Mouse (Mus musculus): ENCODE measurements around the gene Tsc2. TPM values are rescaled to one million over a fixed set of nuclear protein-coding genes. Genes with fewer than 3 reads are reported as not detected.

Gene Tsc2
- polyA plus RNA-seq, 1 experiment from 2014 or later, result 81.0 TPM

DNA sequence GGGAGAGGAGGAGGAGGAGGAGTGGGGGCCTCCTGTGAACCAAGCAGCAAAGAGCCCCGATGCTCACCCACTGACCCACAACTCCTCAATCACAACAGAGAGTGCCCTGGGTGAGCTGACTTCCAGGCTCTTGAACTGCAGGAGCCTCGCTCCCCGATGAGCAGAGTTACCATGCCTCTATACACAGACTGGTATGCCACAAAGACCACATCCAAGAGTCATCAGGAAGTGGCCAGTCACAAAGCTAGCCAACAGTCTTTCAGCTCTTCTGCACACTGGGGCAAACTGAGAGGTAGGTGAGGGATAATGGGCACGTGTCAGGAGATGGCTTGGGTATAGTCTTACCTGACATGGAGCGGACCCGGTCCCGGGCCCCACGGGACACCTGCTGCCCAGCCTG, 28.5 kb downstream of the Tsc2 start:
- H3K4me3 ChIP-seq, result no peak overlapping the region
- no peak for ATAC-seq (ENCODE audit: low FRiP score, low read depth)
- 84% methylated on average over 8 of the region's 8 CpGs for WGBS

DNA sequence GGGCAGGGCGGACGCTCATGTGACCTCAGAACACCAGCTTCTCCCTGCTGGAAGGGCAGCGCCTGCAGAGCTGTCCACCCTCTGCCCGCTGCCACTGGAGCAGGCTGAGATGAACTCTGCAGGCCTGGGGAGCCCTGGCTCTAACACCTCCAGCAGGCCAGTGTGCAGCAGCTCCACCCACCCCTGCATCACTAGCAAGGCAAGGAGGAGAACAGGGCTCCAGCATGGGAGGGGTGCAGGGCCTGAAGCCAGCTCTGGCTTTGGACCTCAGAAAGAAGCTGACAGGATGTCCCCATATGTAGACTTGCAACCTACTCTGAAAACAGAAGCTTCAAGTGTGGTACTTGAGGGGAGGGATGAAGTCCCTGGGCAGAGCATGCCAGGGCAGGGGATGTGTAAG, 31.9 kb downstream of the Tsc2 start:
- Histone ChIP-seq H3K4me3 (no peak overlapping the region), H3K9me3 (no peaks in the 10 kb centered on the region), H3K9ac (no peak overlapping the region), H3K36me3 (peaks cover 88% of the 10 kb centered on the region), H3K27ac (replicated peaks) (no peak overlapping the region), H3K4me2 (no peak overlapping the region), H3K27me3 (no peaks in the 10 kb centered on the region), H3K4me1 (replicated peaks) (no peaks in the 10 kb centered on the region)
- no peak for ATAC-seq (ENCODE audit: low FRiP score, low read depth)
- 93% methylated on average over 4 of the region's 4 CpGs for WGBS

More for the DNA sequence above, 28.5 kb downstream of the Tsc2 start:
- H3K27ac ChIP-seq (replicated peaks), result no peak overlapping the region
- no peaks in the 10 kb centered on the region for H3K9me3 ChIP-seq
- H3K27me3 ChIP-seq, result no peaks in the 10 kb centered on the region
- peaks cover 86% of the 10 kb centered on the region for H3K36me3 ChIP-seq
- no peak overlapping the region for H3K4me2 ChIP-seq
- no peaks in the 10 kb centered on the region for H3K4me1 ChIP-seq (replicated peaks)
- no peak overlapping the region for H3K9ac ChIP-seq

- Histone ChIP-seq H3K9ac (no peak overlapping the region), H3K27ac (replicated peaks) (no peak overlapping the region), H3K36me3 (peaks cover 95% of the 10 kb centered on the region), H3K4me2 (no peak overlapping the region), H3K9me3 (no peaks in the 10 kb centered on the region), H3K4me3 (no peak overlapping the region), H3K4me1 (replicated peaks) (no peaks in the 10 kb centered on the region), H3K27me3 (no peaks in the 10 kb centered on the region)
- no peak for ATAC-seq (ENCODE audit: low FRiP score, low read depth)
- 90% methylated on average over 3 of the region's 3 CpGs for WGBS
Observed at GRCm38 (mm10) chr17:24597989-24598388, 34.4 kb downstream of the Tsc2 start.

DNA sequence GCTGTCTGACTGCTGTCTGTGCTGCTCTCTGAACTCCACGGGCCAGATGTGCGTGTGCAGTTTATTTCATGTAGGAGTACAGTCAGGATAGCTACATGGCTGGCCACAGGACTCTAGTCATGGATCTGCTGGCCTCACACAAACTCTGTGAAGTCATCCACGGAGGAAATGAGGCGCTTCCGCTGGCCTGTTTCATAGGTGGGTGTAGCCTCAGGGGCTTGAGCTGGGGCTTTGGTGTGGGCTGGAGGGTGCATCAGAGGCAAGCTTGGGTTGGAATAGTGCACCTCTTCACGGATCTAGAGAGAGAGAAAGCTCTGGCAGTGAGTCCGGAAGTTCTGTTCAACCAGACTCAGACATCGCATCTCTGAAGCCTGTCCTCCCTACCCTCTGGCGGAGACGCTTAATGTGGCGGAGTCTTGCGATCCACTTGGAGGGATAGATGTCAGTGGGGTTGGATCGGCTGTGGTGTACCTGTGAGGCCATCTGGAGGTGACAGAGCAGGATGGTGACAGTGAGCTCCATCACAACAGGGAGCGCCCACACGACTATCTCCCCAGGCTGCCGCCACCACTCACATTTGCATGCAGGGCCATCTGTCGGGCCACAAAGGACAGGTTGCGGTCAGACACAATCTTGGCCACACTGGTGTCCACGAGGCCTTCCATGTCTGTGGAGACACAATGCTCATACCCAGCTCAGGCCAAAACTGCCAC, 35.8 kb downstream of the Tsc2 start:
- WGBS, result 89% methylated on average over 19 of the region's 19 CpGs
- H3K36me3 ChIP-seq, result peaks cover 94% of the 10 kb centered on the region
- H3K9me3 ChIP-seq, result no peaks in the 10 kb centered on the region
- H3K27me3 ChIP-seq, result no peaks in the 10 kb centered on the region
- no peak overlapping the region for H3K4me2 ChIP-seq
- ATAC-seq (ENCODE audit: low FRiP score, low read depth), result no peak
- H3K27ac ChIP-seq (replicated peaks), result no peak overlapping the region
- no peak overlapping the region for H3K9ac ChIP-seq
- H3K4me1 ChIP-seq (replicated peaks), result no peaks in the 10 kb centered on the region
- H3K4me3 ChIP-seq, result no peak overlapping the region

- Histone ChIP-seq H3K4me3 (no peak overlapping the region), H3K9ac (no peak overlapping the region), H3K36me3 (peaks cover 94% of the 10 kb centered on the region), H3K4me2 (no peak overlapping the region), H3K9me3 (no peaks in the 10 kb centered on the region), H3K27me3 (no peaks in the 10 kb centered on the region), H3K4me1 (replicated peaks) (no peaks in the 10 kb centered on the region), H3K27ac (replicated peaks) (no peak overlapping the region)
- 88% methylated on average over 5 of the region's 5 CpGs for WGBS
- no peak for ATAC-seq (ENCODE audit: low FRiP score, low read depth)
Observed at GRCm38 (mm10) chr17:24596073-24596466, 36.4 kb downstream of the Tsc2 start.

DNA sequence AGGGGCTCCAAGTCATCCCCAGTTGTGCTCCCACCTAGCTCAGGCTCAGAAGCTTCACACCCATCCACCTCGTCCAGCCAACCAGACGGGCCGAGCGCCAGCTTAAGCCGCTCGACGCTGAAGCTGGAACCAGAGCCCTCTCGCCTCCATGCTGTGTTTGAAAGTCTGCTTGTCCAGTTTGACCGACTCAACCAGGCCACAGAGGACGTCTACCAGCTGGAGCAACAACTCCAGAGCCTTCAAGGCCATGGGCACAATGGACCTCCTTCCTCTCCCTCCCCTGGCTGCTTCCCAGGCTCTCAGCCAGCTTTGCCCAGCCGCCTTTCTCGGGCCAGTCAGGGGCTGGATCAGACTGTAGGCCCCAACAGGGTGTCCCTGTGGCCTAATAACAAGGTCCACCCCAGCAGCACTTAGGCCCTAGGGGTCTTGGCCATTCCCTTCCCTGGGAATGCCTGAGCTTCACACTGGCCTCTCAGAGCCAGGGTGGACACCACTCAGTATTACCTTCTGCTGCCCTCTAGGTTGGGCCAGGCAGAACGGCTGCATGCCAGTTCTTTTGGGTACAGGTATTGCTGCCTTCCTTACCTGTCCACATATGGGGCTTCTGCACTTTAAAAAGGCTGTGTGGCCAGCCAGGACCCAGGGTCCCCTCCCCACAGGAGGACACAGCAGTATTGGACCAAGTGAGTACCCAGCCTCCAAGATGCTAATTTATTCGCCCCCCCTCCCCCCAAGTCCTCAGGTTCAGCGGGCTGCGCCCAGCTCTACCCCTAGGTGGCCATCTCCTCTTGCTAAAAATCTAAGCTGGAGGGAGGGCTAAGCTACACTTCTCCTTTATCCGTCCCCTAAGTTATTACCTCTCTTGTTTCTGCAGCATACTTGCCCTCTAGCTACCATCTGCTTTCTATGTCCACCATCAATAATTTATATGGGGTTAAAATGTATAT, 37.0 kb downstream of the Tsc2 start:
- ATAC-seq (ENCODE audit: low FRiP score, low read depth), result no peak
- H3K4me3 ChIP-seq, result no peak overlapping the region
- no peak overlapping the region for H3K4me2 ChIP-seq
- H3K36me3 ChIP-seq, result peaks cover 95% of the 10 kb centered on the region
- no peak overlapping the region for H3K9ac ChIP-seq
- H3K27me3 ChIP-seq, result no peaks in the 10 kb centered on the region
- H3K9me3 ChIP-seq, result no peaks in the 10 kb centered on the region
- no peak overlapping the region; the same call in 1 of the 2 replicates for H3K27ac ChIP-seq (replicated peaks)
- 78% methylated on average over 17 of the region's 17 CpGs for WGBS
- H3K4me1 ChIP-seq (replicated peaks), result no peaks in the 10 kb centered on the region

DNA sequence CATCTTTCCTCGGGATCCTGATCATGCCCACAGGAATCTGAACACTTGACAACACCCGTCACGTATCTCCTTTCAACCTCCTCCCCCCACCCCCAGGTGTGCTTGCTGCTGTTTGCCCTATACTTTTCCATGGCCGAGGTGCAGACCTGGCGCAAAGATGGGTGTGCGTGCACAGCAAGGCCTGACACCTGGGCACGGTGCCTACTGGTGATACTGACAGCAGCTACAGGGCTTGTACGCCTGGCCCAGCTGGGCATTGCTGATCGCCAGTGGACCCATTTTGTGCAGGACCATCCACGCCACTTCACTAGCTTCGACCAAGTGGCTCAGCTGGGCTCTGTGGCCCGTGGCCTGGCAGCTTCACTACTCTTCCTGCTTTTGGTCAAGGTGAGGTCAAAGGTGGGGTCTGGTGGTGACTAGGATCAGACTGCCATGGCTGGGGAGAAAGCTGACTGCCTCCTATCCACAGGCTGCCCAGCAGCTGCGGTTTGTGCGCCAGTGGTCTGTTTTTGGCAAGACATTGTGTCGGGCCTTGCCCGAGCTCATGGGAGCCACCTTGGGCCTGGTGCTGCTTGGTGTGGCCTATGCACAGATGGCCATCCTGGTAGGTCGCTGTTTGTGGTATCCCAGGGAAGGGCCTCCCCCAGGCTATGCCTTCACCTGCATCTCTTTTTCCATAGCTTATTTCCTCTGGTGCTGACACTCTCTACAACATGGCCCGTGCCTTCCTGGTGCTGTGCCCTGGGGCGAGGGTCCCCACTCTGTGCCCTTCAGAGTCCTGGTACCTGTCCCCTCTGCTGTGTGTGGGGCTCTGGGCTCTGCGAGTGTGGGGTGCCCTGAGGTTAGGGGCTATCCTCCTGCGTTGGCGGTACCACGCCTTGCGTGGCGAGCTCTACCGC, 38.2 kb downstream of the Tsc2 start:
- Histone ChIP-seq H3K9ac (no peak overlapping the region), H3K9me3 (no peaks in the 10 kb centered on the region), H3K4me1 (replicated peaks) (no peaks in the 10 kb centered on the region), H3K4me2 (no peak overlapping the region), H3K4me3 (no peak overlapping the region), H3K36me3 (peaks cover 89% of the 10 kb centered on the region), H3K27me3 (no peaks in the 10 kb centered on the region), H3K27ac (replicated peaks) (no peak overlapping the region)
- no peak for ATAC-seq (ENCODE audit: low FRiP score, low read depth)
- 93% methylated on average over 26 of the region's 26 CpGs for WGBS

DNA sequence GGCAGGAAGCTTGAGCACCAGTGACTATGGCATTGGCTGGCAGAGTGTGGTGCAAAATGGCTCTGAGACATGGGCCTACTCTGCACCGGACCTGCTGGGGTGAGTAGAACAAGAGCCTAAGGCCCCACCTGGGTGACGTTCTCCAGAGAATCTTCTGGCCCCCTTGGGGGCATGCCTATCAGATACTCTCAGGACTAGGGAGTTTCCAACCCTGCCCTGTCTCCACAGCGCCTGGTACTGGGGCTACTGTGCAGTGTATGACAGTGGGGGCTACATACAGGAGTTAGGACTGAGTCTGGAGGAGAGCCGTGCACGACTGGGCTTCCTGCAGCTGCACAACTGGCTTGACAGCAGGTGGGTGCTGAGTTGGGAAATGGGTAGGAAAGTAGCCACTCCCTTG, 39.2 kb downstream of the Tsc2 start:
- WGBS, result 83% methylated on average over 5 of the region's 5 CpGs
- Histone ChIP-seq H3K4me3 (no peak overlapping the region), H3K36me3 (peaks cover 84% of the 10 kb centered on the region), H3K27me3 (no peaks in the 10 kb centered on the region), H3K27ac (replicated peaks) (no peak overlapping the region), H3K9me3 (no peaks in the 10 kb centered on the region), H3K4me1 (replicated peaks) (no peaks in the 10 kb centered on the region), H3K9ac (no peak overlapping the region), H3K4me2 (no peak overlapping the region)
- ATAC-seq (ENCODE audit: low FRiP score, low read depth), result no peak; the same call in 1 of the 2 replicates

DNA sequence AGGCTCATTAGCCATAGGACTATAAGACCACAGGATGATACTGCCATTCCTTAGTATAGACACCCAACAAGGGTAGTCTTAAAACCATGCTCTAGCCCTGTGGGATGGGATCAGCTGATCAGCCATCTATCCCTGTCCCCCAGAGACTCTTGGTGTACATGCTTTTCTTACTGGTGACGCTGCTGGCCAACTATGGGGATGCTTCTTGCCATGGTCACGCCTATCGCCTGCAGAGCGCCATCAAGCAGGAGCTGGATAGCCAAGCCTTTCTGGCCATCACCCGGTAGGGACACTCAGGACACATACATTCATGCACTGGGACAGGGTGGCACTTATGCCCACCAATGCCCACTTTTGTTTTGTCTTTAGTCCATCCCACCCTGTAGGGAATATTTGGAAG, 40.7 kb downstream of the Tsc2 start:
- Histone ChIP-seq H3K9ac (no peak overlapping the region), H3K27me3 (no peaks in the 10 kb centered on the region), H3K36me3 (peaks cover 84% of the 10 kb centered on the region), H3K4me2 (no peak overlapping the region), H3K9me3 (no peaks in the 10 kb centered on the region), H3K4me1 (replicated peaks) (no peaks in the 10 kb centered on the region), H3K27ac (replicated peaks) (no peak overlapping the region), H3K4me3 (no peak overlapping the region)
- 96% methylated on average over 5 of the region's 5 CpGs for WGBS
- no peak for ATAC-seq (ENCODE audit: low FRiP score, low read depth)

DNA sequence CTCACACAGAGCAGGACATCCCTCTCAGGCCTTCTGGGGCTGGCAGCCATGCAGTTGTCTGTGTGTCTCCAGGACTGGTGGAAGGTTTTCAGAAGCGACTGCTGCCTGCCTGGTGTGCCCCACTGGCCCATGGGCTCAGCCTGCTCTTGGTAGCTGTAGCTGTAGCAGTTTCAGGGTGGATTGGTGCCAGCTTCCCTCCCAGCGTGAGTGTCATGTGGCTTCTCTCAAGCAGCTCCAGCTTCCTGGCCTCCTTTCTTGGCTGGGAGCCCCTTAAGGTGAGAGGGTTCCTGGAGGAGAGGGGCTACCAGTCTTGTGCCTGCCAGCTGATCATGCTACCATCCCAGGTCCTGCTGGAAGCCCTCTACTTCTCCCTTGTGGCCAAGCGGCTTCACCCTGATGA, 41.5 kb downstream of the Tsc2 start:
- no peak overlapping the region for H3K4me3 ChIP-seq
- no peaks in the 10 kb centered on the region for H3K27me3 ChIP-seq
- ATAC-seq (ENCODE audit: low FRiP score, low read depth), result no peak
- no peak overlapping the region for H3K27ac ChIP-seq (replicated peaks)
- peaks cover 84% of the 10 kb centered on the region for H3K36me3 ChIP-seq
- 81% methylated on average over 3 of the region's 3 CpGs for WGBS
- no peak overlapping the region for H3K9ac ChIP-seq
- H3K4me1 ChIP-seq (replicated peaks), result no peaks in the 10 kb centered on the region
- H3K4me2 ChIP-seq, result no peak overlapping the region
- H3K9me3 ChIP-seq, result no peaks in the 10 kb centered on the region

DNA sequence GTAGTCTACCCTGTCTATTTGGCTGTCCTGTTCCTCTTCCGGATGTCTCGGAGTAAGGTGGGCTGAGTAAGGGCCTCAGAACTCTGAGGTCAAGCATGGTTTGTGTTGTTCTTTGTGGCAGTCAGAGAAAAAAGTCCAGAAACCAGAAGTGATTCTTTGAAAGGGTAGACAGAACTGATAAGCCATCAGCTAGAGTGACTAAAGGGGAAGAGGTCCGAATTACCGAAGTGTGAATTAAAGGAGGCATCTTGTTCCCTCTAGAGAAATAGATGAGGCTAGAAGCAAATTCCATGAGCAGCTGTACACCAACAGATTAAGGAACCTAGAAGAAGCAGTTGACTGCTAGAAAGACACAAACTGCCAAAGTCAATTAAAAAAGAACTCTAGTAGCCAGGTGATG, 45.9 kb downstream of the Tsc2 start:
- H3K27me3 ChIP-seq, result no peaks in the 10 kb centered on the region
- no peak overlapping the region for H3K4me2 ChIP-seq
- no peak overlapping the region for H3K27ac ChIP-seq (replicated peaks)
- no peak for ATAC-seq (ENCODE audit: low FRiP score, low read depth)
- peaks cover 78% of the 10 kb centered on the region for H3K36me3 ChIP-seq
- H3K4me1 ChIP-seq (replicated peaks), result no peaks in the 10 kb centered on the region
- no peak overlapping the region for H3K9ac ChIP-seq
- no peaks in the 10 kb centered on the region for H3K9me3 ChIP-seq
- 95% methylated on average over 4 of the region's 4 CpGs for WGBS
- no peak overlapping the region for H3K4me3 ChIP-seq

All from hindbrain, embryonic 15.5 days (tissue).